Mouse (Mus musculus) stomach, embryonic 15.5 days (tissue): ENCODE data around the gene Slc35f6. TPM values are rescaled to one million over a fixed set of nuclear protein-coding genes. Genes with fewer than 3 reads are reported as not detected.
A peak's percentile ranks its signal among the peaks of the same experiment; 100 is the strongest.

Experiments used
- ATAC-seq: fragments of 200-750 bp; cut with Nextera tagmentation; 2 replicates; pipeline ENCODE4 v1.8.0; 2017; ENCODE audit warnings: low read depth, moderate number of reproducible peaks, moderate TSS enrichment; ENCODE audit not compliant: insufficient read depth, low FRiP score
- H3K27ac ChIP-seq: fragments of 300-500 bp; sonication (generic); 2 replicates; pipeline ENCODE4 v1.5.1; 2015; ENCODE audit warnings: mild to moderate bottlenecking, inconsistent platforms
- H3K27me3 ChIP-seq: fragments of 300-500 bp; sonication (generic); replicated peaks from 2 replicates; pipeline ENCODE4 v1.6.1; 2015; ENCODE audit warnings: inconsistent platforms
- H3K36me3 ChIP-seq: fragments of 300-500 bp; sonication (generic); 2 replicates; pipeline ENCODE4 v1.6.1; 2015; ENCODE audit warnings: inconsistent platforms
- H3K4me1 ChIP-seq: fragments of 300-500 bp; sonication (generic); 2 replicates; pipeline ENCODE4 v1.6.1; 2015; ENCODE audit warnings: inconsistent platforms
- H3K4me2 ChIP-seq: fragments of 300-500 bp; sonication (generic); 2 replicates; pipeline ENCODE4 v1.6.1; 2015; ENCODE audit warnings: mild to moderate bottlenecking, inconsistent platforms
- H3K4me3 ChIP-seq: fragments of 300-500 bp; sonication (generic); replicated peaks from 2 replicates; pipeline ENCODE4 v1.5.1; 2015; ENCODE audit warnings: inconsistent platforms
- H3K9ac ChIP-seq: fragments of 300-500 bp; sonication (generic); 2 replicates; pipeline ENCODE4 v1.6.1; 2015; ENCODE audit warnings: inconsistent platforms
- H3K9me3 ChIP-seq: fragments of 300-500 bp; sonication (generic); 2 replicates; pipeline ENCODE4 v1.6.1; 2016; ENCODE audit warnings: inconsistent platforms
- WGBS: fragments of 180-500 bp; shearing (Covaris S2); methylation state at CpG from one replicate; pipeline ENCODE4 v1.1.7; 2015; 5-methylcytosine and 5-hydroxymethylcytosine counted together
- polyA plus RNA-seq: library from polyadenylated mRNA; unstranded; fragments of >200 nt; fragmentation: Nextera tagmentation; extraction: Ambion mirVana; gene quantifications from 2 replicates; pipeline ENCODE4 v1.2.1, GENCODE M21; 2015

The Slc35f6 gene
- polyA plus RNA-seq, 1 experiment from 2014 or later: 27.9 TPM

DNA sequence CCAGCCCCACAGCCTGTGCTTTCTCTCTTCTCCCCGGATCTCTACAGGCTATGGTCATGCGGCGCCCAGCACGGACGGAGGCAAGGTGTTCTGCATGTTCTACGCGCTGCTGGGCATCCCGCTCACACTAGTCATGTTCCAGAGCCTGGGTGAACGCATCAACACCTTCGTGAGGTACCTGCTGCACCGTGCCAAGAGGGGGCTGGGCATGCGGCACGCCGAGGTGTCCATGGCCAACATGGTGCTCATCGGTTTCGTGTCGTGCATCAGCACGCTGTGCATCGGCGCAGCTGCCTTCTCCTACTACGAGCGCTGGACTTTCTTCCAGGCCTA, 25.9 kb upstream of the Slc35f6 start:
- Histone ChIP-seq H3K9me3 (no peaks in the 10 kb centered on the region), H3K36me3 (no peaks in the 10 kb centered on the region), H3K9ac (no peak overlapping the region), H3K4me2 (peak overlapping the region; percentile 84), H3K27ac (no peak overlapping the region), H3K4me3 (peak overlapping the region; percentile 33; the same call in 1 of the 2 replicates), H3K4me1 (peaks cover 26% of the 10 kb centered on the region), H3K27me3 (peaks cover 16% of the 10 kb centered on the region)
- 55% methylated on average over 22 of the region's 22 CpGs for WGBS
- no peak for ATAC-seq

DNA sequence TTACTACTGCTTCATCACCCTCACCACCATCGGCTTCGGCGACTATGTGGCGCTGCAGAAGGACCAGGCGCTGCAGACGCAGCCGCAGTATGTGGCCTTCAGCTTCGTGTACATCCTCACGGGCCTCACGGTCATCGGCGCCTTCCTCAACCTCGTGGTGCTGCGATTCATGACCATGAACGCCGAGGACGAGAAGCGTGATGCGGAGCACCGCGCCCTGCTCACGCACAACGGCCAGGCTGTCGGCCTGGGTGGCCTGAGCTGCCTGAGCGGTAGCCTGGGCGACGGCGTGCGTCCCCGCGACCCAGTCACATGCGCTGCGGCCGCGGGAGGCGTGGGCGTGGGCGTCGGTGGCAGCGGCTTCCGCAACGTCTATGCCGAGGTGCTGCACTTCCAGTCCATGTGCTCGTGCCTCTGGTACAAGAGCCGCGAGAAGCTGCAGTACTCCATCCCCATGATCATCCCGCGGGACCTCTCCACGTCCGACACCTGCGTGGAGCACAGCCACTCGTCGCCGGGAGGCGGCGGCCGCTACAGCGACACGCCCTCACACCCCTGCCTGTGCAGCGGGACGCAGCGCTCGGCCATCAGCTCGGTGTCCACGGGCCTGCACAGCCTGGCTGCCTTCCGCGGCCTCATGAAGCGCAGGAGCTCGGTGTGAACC, 25.4 kb upstream of the Slc35f6 start:
- Histone ChIP-seq H3K27me3 (peaks cover 16% of the 10 kb centered on the region), H3K4me3 (peak overlapping the region; percentile 33), H3K4me1 (peaks cover 23% of the 10 kb centered on the region), H3K36me3 (no peaks in the 10 kb centered on the region), H3K9ac (0 out of 2 replicates have a peak overlapping the region, but pooled peaks have one; percentile 9), H3K27ac (no peak overlapping the region), H3K9me3 (no peaks in the 10 kb centered on the region), H3K4me2 (peak overlapping the region; percentile 84)
- ATAC-seq: peak; percentile 48; the same call in 1 of the 2 replicates
- WGBS: 9% methylated on average over 69 of the region's 69 CpGs

DNA sequence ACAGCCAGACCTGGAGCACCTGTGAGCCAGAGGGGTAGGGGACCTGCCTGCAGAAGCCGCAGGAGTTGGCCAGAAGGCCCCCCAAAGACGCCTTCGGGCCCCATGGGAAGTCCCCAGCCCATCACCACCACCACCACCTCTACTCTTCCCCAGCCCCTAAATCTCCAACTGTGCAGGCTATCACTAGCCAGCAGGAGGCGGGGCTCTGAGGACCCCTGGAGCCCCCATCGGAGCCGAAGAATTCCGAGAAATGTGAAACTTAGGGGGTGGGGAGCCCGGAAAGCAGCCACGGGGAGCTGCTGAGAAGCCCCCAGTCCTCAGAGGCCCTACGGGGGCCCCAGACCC, 24.9 kb upstream of the Slc35f6 start:
- Histone ChIP-seq H3K4me3 (peak overlapping the region; percentile 33), H3K4me2 (peak overlapping the region; percentile 84), H3K36me3 (no peaks in the 10 kb centered on the region), H3K9ac (0 out of 2 replicates have a peak overlapping the region, but pooled peaks have one; percentile 9), H3K27ac (no peak overlapping the region), H3K4me1 (peaks cover 21% of the 10 kb centered on the region), H3K27me3 (peaks cover 16% of the 10 kb centered on the region), H3K9me3 (no peaks in the 10 kb centered on the region)
- 18% methylated on average over 7 of the region's 10 CpGs for WGBS
- ATAC-seq: no peak

DNA sequence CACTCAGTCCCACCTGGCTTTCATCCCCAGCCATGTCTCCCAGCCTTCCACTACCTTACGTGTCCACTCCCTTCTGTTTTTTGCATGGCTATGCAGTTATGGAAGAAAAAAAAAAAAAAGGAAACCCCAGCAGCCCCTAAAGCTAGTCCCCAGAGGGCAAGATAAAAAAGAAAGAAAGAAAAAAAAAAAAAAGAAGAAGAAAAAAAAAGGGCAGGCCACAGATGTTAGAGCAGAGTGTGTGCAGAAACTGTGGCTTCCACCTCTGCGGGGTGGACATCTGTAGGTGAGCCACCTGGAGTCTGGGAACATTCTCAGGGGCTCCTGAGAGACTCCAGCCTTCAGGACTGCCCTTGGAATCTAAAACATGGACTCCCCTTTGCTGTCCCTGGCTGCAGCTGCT, 24.4 kb upstream of the Slc35f6 start:
- Histone ChIP-seq H3K9me3 (no peaks in the 10 kb centered on the region), H3K36me3 (no peaks in the 10 kb centered on the region), H3K9ac (no peak overlapping the region), H3K4me1 (peaks cover 16% of the 10 kb centered on the region), H3K27me3 (peaks cover 16% of the 10 kb centered on the region), H3K27ac (no peak overlapping the region), H3K4me3 (no peak overlapping the region), H3K4me2 (peak overlapping the region; percentile 84; the same call in 1 of the 2 replicates)
- 76% methylated on average over 2 of the region's 2 CpGs for WGBS
- ATAC-seq: no peak

DNA sequence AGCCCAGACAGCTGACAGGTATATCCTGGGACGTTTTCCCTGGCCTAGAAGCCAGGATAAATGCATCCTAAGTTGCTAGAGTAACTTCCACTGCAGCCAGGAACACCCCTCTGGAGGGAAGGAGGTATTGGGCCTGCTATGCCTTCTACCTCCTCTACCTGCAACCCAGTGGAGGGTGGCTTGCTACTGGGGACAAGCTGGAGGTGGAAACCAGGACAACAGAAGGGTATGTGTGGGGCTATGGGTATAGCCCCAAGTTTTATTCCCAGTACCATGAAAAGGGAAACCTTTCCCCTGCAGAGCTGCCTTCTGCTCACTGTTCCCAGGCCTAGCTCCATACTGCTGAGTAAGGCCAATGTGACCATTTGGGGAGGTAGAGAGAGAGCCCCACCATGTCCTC, 23.4 kb upstream of the Slc35f6 start:
- no peaks in the 10 kb centered on the region for H3K9me3 ChIP-seq
- H3K4me1 ChIP-seq: peaks cover 14% of the 10 kb centered on the region
- no peak overlapping the region for H3K27ac ChIP-seq
- no peak for ATAC-seq
- H3K27me3 ChIP-seq: peaks cover 16% of the 10 kb centered on the region
- WGBS: 42% methylated on average over 1 of the region's 1 CpGs
- H3K9ac ChIP-seq: no peak overlapping the region
- no peaks in the 10 kb centered on the region for H3K36me3 ChIP-seq
- no peak overlapping the region for H3K4me3 ChIP-seq
- no peak overlapping the region for H3K4me2 ChIP-seq

DNA sequence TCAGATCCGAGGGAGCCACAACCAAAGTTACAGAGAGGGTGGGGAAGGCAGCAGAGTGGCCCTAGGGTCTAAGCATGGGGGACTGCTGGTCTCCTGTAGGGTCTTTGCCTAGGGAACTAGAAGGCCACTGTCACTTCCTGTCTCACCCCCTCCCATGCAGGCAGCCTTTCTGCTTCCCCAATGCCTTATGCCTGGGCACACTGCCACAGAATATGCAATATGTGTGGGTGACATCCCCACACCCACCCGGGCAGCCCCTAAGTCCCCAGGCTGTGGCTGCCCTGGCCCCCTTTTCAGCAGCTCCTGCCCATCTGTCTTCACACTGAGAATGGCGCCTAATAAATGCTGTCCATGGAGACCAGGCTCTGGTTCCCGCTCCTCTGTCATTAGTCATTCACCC, 22.8 kb upstream of the Slc35f6 start:
- 46% methylated on average over 4 of the region's 4 CpGs for WGBS
- no peak for ATAC-seq
- Histone ChIP-seq H3K27ac (no peak overlapping the region), H3K4me2 (no peak overlapping the region), H3K4me1 (peaks cover 14% of the 10 kb centered on the region), H3K27me3 (peaks cover 16% of the 10 kb centered on the region), H3K36me3 (no peaks in the 10 kb centered on the region), H3K4me3 (no peak overlapping the region), H3K9ac (no peak overlapping the region), H3K9me3 (no peaks in the 10 kb centered on the region)

DNA sequence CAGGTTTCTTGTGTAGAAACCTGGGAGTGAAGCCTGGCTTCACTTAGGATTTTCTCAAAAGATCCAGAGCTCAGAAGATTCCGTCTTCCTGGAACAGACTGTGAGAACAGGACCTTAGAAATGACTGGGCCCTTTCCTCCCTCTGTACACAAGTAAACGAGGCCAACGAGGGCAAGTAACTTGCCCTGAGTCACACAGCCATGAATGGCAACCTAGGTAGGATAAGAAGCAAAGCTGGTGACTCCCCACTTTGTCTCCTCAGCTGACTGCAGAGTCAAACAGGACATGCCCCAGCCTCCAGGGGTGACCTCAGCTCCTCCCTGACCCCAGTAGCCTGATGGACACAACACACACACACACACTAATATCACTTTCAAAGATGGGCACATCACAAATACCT, 22.4 kb upstream of the Slc35f6 start:
- H3K27ac ChIP-seq: no peak overlapping the region
- H3K27me3 ChIP-seq: peaks cover 16% of the 10 kb centered on the region
- ATAC-seq: no peak
- H3K9me3 ChIP-seq: no peaks in the 10 kb centered on the region
- peaks cover 14% of the 10 kb centered on the region for H3K4me1 ChIP-seq
- no peaks in the 10 kb centered on the region for H3K36me3 ChIP-seq
- no peak overlapping the region for H3K9ac ChIP-seq
- H3K4me3 ChIP-seq: no peak overlapping the region
- 53% methylated on average over 3 of the region's 3 CpGs for WGBS
- no peak overlapping the region for H3K4me2 ChIP-seq

DNA sequence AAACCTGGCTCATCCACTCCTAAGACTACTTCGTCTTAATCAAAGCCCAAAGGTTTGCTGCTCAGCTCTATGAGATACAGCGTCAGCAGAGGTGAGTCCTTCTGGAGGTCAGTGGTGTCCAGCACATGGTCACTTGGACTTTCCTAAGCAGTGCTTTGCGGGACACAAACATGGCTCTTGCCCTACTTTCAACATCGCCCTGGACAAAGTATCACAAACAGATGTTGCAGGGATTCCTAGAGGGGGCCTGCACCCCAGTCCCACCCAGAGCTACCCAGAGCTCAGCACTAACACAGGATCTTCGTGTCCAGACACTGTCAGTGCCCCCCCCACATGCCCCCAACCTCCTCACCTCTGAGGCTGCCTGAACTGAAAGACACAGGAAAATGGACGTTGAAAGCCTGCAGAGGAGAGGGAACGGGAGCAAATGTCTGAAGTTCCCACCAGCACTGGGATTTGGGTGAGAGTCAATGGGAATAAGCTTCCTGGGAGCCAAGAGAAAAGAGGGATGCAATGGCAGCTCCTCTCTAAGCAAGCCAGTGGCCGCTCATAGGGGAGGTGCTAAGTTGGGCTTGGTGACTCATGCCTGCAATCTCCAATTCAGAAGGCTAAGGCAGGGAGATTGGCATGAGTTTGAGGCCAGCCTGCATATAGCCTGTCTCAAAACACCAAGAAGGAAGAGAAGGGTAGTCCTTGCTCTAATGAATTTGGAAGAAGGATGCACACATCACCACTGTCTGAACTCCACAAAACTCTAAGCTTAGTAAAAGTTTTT, 21.2 kb upstream of the Slc35f6 start:
- H3K4me1 ChIP-seq: peaks cover 14% of the 10 kb centered on the region
- no peak for ATAC-seq
- H3K36me3 ChIP-seq: no peaks in the 10 kb centered on the region
- H3K27ac ChIP-seq: no peak overlapping the region
- WGBS: 74% methylated on average over 8 of the region's 8 CpGs
- H3K9me3 ChIP-seq: no peaks in the 10 kb centered on the region
- H3K27me3 ChIP-seq: peaks cover 15% of the 10 kb centered on the region
- H3K4me2 ChIP-seq: no peak overlapping the region
- no peak overlapping the region for H3K4me3 ChIP-seq
- H3K9ac ChIP-seq: no peak overlapping the region

DNA sequence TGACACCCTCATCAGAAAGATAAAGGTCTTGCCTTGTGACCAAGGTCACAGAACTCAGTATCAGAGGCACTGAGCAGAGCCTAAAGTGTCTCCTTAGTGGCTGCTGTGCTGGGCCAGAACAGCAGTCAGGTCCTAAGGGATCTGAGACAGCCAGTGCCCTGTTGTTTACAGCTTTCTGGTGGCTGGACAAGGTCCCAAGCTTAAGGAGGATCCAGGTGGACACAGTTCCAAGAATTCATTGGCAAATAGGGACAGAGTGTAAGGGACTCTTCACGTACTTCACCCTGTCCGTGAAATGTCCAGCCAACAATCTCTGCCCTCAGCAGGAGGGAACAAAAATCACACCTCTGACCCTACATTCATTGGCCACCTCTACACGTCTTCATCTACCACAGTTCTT, 19.2 kb upstream of the Slc35f6 start:
- Histone ChIP-seq H3K4me3 (no peak overlapping the region), H3K4me2 (no peak overlapping the region), H3K9me3 (no peaks in the 10 kb centered on the region), H3K36me3 (no peaks in the 10 kb centered on the region), H3K9ac (no peak overlapping the region), H3K27me3 (no peaks in the 10 kb centered on the region), H3K27ac (no peak overlapping the region), H3K4me1 (no peaks in the 10 kb centered on the region)
- WGBS: 85% methylated on average over 3 of the region's 3 CpGs
- ATAC-seq: no peak

DNA sequence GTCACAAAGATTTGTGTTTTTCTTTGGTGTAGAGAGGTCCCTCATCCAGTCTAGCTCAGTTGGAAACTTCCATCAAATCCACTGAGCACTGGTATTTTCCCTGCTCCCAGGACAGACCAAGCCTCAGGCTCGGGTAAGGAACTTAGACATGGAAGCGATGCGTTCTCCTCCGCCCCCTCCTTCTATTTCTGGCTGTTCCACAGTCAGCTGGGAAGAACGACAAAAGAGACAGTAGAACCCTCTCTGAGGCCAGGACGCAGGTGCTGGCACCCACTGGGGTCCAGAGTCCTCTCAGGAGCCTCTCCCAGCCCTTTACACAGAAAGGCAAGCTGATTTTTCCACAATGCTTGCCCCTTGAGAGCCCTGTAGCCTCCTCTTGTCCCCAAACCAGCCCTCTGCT, 17.3 kb upstream of the Slc35f6 start:
- WGBS: 80% methylated on average over 6 of the region's 6 CpGs
- no peak for ATAC-seq
- H3K9me3 ChIP-seq: no peaks in the 10 kb centered on the region
- no peak overlapping the region for H3K4me2 ChIP-seq
- no peak overlapping the region for H3K27ac ChIP-seq
- no peaks in the 10 kb centered on the region for H3K4me1 ChIP-seq
- H3K4me3 ChIP-seq: no peak overlapping the region
- no peak overlapping the region for H3K9ac ChIP-seq
- H3K36me3 ChIP-seq: no peaks in the 10 kb centered on the region
- H3K27me3 ChIP-seq: no peaks in the 10 kb centered on the region

DNA sequence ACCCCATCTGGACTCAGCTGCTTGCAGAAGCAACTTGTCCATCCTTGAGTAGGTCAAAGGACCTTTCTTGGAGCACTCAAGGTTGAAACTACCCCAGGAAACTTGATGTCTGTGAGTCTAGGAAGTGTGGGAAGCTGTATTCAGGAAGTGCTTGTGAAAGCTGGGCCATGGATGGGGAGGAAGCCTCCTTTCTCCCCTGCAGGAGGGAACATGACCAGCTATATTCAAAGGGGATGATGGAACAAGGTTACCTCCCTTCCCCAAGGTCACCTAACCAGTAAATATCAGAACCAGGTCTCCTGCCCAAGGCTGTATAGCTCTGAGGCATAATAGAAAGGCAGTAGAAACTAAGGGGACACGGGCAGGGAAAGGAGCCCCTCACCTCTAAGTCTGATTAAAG, 15.6 kb upstream of the Slc35f6 start:
- no peaks in the 10 kb centered on the region for H3K27me3 ChIP-seq
- no peak overlapping the region for H3K4me3 ChIP-seq
- no peaks in the 10 kb centered on the region for H3K36me3 ChIP-seq
- no peak overlapping the region for H3K9ac ChIP-seq
- no peak for ATAC-seq
- WGBS: 59% methylated on average over 1 of the region's 1 CpGs
- H3K9me3 ChIP-seq: no peaks in the 10 kb centered on the region
- H3K27ac ChIP-seq: no peak overlapping the region
- H3K4me2 ChIP-seq: no peak overlapping the region
- H3K4me1 ChIP-seq: no peaks in the 10 kb centered on the region

DNA sequence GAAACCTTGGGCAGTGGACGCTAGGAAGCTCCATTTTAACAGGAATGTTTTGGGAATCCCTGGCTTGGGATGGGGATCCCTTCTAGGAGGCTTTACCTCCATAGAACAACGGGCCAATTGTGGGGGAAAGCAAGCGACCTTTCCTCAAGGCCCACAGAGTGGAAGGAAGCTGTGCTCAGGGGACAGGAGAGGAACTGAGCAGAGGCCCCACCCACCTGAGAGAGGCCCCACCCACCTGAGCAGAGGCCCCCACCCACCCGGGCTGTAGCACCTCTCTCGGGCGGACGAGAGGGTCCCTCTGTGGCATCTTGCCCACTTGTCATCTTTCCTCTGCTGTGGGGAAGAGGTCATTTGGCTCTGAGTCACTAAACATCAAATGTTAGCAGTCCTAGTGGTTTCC, 10.7 kb upstream of the Slc35f6 start:
- H3K4me1 ChIP-seq: no peaks in the 10 kb centered on the region
- no peak overlapping the region for H3K4me3 ChIP-seq
- H3K27ac ChIP-seq: no peak overlapping the region
- 44% methylated on average over 7 of the region's 7 CpGs for WGBS
- H3K4me2 ChIP-seq: no peak overlapping the region
- no peaks in the 10 kb centered on the region for H3K27me3 ChIP-seq
- no peak for ATAC-seq
- H3K36me3 ChIP-seq: no peaks in the 10 kb centered on the region
- no peak overlapping the region for H3K9ac ChIP-seq
- no peaks in the 10 kb centered on the region for H3K9me3 ChIP-seq
